Mouse (Mus musculus) right cerebral cortex, postnatal 36 days (tissue): ENCODE measurements around the gene Ptbp1.

ENCODE experiments used
- DNase-seq, 2 experiments: peaks; one replicate each; pipeline ENCODE4 v3.0.0; 2022; ENCODE audit warnings: low spot score in 2 of 2, mixed read lengths in 1 of 2

Ptbp1 gene

GRCm38 (mm10) chr10:79859116-79859515, 4.9 kb downstream of the Ptbp1 start:
- no peak for DNase-seq

DNA sequence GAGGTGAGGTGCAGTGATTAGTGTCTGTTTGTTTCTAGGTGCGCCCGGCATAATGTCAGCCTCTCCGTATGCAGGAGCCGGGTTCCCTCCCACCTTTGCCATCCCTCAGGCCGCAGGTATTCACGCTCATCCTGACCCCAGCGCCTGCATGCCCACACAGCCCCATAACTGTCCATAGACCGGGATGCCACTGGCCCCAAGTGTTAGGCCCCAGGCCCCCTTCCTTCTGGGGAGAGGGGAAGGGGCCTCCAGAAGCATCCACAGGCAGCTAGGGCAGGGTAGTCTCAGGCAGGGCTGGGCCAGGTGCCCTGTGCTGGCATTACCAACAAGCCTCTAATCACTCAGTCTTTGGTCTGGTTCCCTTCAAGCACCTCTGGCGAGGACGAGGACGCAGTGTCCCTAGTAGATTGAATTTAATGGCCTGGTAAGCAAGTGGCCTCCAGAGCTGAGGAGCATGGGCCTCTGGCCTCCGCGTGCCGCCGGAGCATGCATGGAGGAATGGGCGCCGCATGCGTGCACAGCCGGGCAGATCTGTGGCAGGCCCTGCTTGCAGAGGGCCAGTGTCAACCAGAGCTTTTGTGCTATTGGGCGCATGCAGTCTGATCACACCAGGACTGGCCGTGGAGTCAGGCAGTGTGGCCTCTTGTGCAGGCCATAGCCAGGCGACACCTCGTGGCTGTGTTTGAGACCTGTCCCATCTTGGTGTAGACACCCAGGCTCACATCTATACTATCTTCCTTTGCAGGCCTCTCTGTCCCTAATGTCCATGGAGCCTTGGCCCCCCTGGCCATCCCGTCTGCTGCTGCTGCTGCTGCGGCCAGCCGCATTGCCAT, 6.1 kb downstream of the Ptbp1 start:
- DNase-seq: no peak

- DNase-seq: no peak
Measured at GRCm38 (mm10) chr10:79861230-79862048, 7.2 kb downstream of the Ptbp1 start.

DNA sequence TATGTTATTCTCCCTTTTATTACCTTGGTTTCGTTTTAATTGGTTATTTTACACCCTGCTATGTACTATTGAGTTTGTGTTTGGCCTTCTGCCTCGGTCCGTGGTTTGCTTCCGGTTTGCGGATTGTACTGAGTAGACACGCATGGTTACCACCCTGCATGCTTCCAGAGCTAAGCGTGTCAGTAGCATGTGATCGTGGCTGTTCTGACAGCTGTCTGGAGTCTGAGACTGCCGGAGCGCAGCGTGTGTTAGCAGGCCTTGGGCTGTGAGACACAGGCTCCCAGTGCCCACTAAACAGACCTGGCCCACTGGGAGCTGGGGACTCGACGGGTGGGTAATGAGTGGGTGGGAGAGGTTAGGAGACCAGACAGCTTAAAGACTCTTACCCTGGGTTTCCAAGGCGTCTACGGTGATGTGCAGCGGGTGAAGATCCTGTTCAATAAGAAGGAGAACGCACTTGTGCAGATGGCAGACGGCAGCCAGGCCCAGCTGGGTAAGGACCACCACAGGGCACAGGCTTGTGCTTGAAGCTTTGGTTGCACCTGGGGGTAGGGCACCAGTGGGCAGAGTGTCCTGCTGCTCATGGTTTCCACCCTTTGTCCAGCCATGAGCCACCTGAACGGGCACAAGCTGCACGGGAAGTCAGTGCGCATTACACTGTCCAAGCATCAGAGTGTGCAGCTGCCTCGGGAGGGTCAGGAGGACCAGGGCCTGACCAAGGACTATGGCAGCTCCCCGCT, 8.0 kb downstream of the Ptbp1 start:
- DNase-seq: no peak

DNA sequence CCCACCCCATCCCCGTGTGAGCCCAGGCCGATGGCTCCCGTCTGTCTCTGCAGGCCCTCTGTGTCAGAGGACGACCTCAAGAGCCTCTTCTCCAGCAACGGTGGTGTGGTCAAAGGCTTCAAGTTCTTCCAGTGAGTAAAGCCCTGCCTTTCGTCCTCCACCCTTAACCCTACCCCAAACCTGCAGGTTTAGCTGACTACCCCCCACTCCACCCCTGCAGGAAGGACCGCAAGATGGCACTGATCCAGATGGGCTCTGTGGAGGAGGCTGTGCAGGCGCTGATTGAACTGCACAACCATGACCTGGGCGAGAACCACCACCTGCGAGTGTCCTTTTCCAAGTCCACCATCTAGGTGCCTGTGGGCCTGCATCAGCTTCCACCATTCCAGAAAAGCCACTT, 8.7 kb downstream of the Ptbp1 start:
- DNase-seq: no peak

DNA sequence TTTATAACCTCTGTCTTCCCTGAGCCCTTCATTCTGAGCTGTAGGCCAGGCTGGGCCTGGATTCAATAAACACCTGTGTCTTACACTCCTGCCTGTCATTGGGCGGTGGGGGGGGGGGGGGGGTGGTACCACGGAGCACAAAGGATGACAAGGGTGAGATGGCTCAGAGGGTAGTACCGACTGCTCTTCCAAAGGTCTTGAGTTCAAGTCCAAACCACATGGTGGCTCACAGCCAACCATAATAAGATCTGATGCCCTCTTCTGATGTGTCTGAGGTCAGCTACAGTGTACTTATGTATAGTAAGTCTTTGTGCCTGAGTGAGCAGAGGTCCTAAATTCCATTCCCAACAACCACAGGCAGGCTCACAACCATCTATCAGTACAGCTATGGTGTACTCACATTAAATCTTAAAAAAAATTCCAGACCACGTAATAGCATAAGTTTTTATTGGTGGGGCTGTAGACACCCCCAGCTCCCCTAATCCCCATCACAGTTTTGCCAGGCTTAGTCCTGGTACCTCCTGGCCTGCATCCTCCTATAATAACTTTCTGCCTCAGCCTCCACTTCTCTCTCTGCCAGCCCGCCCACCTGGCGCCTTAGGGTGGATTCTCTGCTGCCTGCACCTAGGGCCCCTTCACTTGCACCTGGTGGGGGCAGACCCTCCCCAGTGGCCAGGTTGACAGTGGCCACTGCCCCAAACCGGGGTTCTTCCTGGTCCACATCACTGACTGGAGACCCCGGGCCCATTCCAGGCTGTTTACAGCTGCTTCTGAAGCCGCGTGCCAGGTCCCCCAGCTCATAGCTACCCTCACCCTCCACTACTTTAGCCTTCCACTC, 10.3 kb downstream of the Ptbp1 start:
- no peak for DNase-seq

GRCm38 (mm10) chr10:79865189-79865601, 11.0 kb downstream of the Ptbp1 start:
- DNase-seq: no peak

DNA sequence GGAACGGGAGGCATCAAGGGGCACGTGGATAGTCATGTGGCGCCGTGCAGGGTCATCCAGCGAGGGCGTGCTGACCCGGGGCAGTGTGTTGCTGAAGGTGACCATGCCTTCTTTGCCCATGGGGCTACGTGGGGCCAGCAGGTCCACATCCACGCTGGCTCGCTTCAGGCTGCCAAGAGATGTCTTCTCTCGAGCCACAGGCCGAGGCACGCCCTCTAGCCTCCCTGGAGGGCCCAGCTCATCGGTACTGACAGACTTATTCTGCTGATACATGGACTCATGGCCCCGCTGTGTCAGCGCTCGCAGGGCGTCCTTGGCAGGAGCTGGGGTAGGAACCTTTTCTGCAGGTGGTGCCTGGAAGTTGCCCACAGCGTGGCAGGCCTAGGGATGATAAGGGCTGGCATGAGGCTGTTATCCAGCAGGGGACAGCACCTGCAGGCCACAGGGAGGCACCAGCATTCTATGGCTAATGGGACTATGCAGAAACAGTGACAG, 11.6 kb downstream of the Ptbp1 start:
- DNase-seq: no peak

GRCm38 (mm10) chr10:79866601-79867000, 12.4 kb downstream of the Ptbp1 start:
- no peak for DNase-seq

DNA sequence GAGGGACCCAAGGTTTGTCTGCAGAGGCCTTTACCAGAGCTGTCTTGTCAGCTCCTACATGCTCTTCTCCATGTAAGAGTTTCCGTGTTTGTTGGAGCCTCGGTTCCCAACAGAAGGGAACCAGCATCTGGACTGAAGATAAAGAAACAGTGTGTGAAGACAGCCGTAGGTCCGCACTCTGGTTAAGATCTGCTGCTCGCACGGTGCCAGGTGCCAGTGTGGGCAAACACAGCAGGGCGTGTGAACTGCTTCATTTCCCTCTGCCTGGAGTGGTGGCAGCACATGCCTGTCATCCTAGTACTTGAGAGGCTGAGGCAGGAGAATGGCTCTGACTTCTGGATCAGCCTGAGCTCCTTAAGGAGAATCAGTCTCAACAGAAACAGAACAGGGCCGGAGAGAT, 17.6 kb downstream of the Ptbp1 start:
- DNase-seq: no peak

DNA sequence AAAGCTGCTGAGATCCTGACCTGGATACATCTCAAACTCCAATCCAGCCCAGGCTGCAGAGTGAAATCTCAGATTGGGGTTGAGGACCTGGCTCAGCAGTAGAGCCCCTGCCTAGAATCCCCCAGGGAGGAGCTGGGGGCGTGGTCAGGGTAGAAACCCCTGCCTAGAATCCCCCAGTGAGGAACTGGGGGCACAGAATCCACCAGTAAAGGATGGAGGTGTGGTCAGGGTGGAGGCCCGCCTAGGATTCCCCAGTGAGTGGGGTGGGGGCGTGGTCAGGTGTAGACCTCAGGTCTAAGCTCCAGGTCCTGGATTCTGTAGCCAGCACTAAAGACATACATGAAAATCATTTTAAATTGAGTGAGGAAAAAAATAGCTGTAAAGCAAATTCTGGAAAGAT, 18.6 kb downstream of the Ptbp1 start:
- DNase-seq: no peak

DNA sequence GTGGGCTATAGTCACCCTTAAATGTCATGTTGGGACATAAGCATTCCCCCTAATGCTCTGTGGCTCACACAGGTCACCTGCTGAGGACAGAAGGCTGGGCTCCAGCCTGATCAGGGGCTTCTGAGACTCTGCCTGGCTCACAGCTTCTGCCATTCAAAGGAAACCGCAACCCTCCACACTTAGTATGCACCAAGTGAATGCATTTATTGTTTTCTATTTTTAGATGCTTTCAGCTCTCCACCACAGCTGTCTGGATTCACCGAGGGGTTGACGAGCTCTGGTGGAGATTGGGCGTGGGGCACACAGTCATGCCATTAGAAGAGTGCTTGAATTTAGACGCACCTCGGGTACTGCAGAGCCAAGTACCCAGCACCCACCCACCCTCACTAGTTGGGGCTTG, 19.1 kb downstream of the Ptbp1 start:
- no peak for DNase-seq

DNA sequence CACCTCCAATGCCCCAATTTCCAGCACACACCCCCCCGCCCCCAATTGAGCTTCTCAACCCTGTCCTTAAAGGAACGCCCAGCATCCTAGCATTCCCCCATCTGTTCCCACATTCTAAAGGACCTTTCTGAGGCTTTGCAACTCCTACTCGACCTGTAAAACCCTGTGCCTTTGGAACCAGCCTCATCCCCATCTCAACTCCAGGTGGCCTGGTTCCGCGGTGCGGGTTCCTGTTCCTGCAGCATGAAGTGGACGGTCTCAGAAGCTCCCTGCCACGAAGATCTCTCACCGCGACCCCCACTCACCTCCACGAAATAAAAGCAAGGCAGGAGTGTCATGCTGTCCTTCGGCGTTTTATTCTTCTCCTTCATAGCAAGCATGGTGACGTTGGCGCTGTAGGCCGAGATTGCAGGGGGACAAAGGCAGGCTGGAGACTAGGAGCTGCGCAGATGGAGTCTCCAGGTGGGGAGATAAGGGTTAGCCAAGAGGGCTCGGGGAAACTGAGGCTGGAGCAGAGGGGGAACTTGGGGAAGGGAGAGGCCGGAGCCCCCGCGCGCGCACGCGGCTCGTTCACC, 19.6 kb downstream of the Ptbp1 start:
- no peak for DNase-seq

DNA sequence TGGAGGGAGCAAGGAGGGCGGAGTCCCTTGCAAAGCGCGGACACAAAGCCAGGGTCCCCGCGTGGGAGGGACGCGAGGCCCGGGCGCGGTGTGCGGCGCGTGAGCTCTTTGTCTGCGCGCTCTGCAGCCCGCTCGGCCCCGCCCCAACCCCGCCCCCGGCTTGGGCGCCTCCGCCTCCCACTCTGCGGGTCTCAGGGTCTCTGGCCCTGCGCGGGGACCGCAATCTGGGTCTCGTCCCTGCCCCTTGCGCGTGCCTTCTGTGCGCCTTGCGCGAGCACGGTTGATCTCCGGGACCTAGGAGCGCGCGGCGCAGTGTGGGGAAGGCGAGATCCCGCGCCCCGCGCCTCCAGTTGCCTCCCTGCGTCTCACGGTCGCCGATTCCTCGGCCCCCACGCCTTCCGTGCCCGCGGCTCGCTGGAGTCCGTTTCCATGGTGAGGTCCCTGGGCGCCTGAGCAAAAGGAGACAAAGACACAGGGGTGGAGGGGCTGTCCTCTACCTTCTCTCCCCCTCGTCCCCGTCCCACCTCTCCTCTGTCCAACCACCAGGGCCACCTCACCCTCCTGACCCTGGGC, 20.1 kb downstream of the Ptbp1 start, which contains the start of the genes Prtn3 and Plppr3:
Gene Prtn3 (plus strand): TSS at position 187 of the 573 bp plus-strand sequence.
Gene Plppr3 (minus strand): TSS at position 345 of the 573 bp plus-strand sequence.
- no peak for DNase-seq

- no peak for DNase-seq
Measured at GRCm38 (mm10) chr10:79877174-79877573, 22.9 kb downstream of the Ptbp1 start.

GRCm38 (mm10) chr10:79877757-79878156, 23.5 kb downstream of the Ptbp1 start:
- no peak for DNase-seq

DNA sequence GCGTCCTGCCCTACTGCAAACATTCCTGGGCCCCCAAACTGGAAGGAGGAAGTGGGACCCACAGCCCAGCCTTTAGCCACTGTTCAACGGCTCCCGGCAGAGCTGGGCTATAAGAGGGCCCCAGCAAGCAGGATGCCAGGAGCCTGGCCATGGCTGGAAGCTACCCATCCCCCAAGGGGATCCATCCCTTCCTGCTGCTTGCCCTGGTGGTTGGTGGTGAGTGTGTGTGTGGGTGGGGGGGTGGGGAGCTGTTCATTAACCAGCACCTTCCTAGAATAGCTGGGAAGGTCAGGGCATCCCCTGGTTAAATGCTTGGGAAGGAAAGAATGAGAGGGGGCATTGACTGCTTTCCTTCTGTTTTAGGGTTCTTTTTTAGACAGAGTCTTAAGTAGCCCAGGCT, 25.3 kb downstream of the Ptbp1 start:
- DNase-seq: no peak

GRCm38 (mm10) chr10:79880721-79881120, 26.5 kb downstream of the Ptbp1 start:
- no peak for DNase-seq

DNA sequence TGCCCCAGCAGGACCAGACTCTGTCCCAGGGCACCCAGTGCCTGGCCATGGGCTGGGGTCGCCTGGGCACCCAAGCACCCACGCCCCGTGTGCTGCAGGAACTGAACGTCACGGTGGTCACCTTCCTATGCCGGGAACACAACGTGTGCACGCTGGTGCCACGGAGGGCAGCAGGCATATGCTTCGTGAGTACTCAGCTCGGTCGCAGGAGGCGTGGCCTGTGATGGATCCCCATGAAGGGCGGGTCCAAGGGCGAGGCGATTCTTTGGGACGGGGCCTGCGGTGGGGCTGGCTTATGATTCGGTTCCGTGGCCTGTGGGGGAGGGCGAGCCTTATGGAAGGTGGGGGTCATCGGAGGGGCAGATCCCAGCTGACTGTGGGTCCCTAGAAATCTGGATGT, 27.8 kb downstream of the Ptbp1 start:
- no peak for DNase-seq
